Mouse (Mus musculus): ENCODE data around the gene Akr1b8. TPM values are rescaled to one million over a fixed set of nuclear protein-coding genes. Genes with fewer than 3 reads are reported as not detected.
A peak's percentile ranks its signal among the peaks of the same experiment; 100 is the strongest.
"Not testable (repeated sequence)": the region's sequence is repeated elsewhere in the genome, so short reads cannot be mapped to it uniquely, and the experiment has no call there.

The Akr1b8 gene
- polyA plus RNA-seq, 1 experiment from 2014 or later, result 4.3 TPM

- Histone ChIP-seq H3K27ac (replicated peaks) (peak within 1 kb of the TSS; percentile 28), H3K4me2 (peak within 1 kb of the TSS; percentile 61), H3K9ac (0 out of 2 replicates have a peak within 1 kb of the TSS, but pooled peaks have one; percentile 23), H3K4me3 (peak within 1 kb of the TSS; percentile 39), H3K9me3 (no peaks in the 10 kb centered on the region), H3K27me3 (no peaks in the 10 kb centered on the region), H3K4me1 (replicated peaks) (peaks cover 15% of the 10 kb centered on the region), H3K36me3 (no peaks in the 10 kb centered on the region)
- peak; percentile 87 for ATAC-seq (ENCODE audit: low FRiP score, low read depth)
- 2% methylated on average over 17 of the region's 17 CpGs for WGBS
Measured at GRCm38 (mm10) chr6:34384110-34384661, 30.3 kb downstream of the Akr1b8 start, which contains the start of gene Akr1b10. TSS of gene Akr1b10 (plus strand) at chr6:34384218.

GRCm38 (mm10) chr6:34384701-34385370, 30.9 kb downstream of the Akr1b8 start:
- 5% methylated on average over 13 of the region's 13 CpGs for WGBS
- H3K9me3 ChIP-seq, result no peaks in the 10 kb centered on the region
- ATAC-seq (ENCODE audit: low FRiP score, low read depth), result peak; percentile 61; the same call in 1 of the 2 replicates
- H3K4me2 ChIP-seq, result peak overlapping the region; percentile 61
- peaks cover 15% of the 10 kb centered on the region for H3K4me1 ChIP-seq (replicated peaks)
- H3K36me3 ChIP-seq, result no peaks in the 10 kb centered on the region
- 0 out of 2 replicates have a peak overlapping the region, but pooled peaks have one; percentile 23 for H3K9ac ChIP-seq
- H3K4me3 ChIP-seq, result peak overlapping the region; percentile 39
- peak overlapping the region; percentile 28 for H3K27ac ChIP-seq (replicated peaks)
- no peaks in the 10 kb centered on the region for H3K27me3 ChIP-seq

- no peaks in the 10 kb centered on the region for H3K9me3 ChIP-seq
- no peak for ATAC-seq (ENCODE audit: low FRiP score, low read depth)
- WGBS, result 91% methylated on average over 4 of the region's 4 CpGs
Measured at GRCm38 (mm10) chr6:34388420-34389156, 34.7 kb downstream of the Akr1b8 start.

GRCm38 (mm10) chr6:34395897-34396296, 42.0 kb downstream of the Akr1b8 start:
- H3K27ac ChIP-seq (replicated peaks), result no peak overlapping the region
- no peaks in the 10 kb centered on the region for H3K9me3 ChIP-seq
- H3K36me3 ChIP-seq, result peaks cover 1% of the 10 kb centered on the region
- H3K9ac ChIP-seq, result no peak overlapping the region
- no peaks in the 10 kb centered on the region for H3K4me1 ChIP-seq (replicated peaks)
- H3K4me2 ChIP-seq, result no peak overlapping the region
- 85% methylated on average over 5 of the region's 5 CpGs for WGBS
- H3K4me3 ChIP-seq, result no peak overlapping the region
- H3K27me3 ChIP-seq, result no peaks in the 10 kb centered on the region
- no peak for ATAC-seq (ENCODE audit: low FRiP score, low read depth)

More at GRCm38 (mm10) chr6:34388420-34389156, 34.7 kb downstream of the Akr1b8 start:
- H3K36me3 ChIP-seq, result peaks cover 9% of the 10 kb centered on the region
- H3K4me3 ChIP-seq, result no peak overlapping the region
- H3K4me2 ChIP-seq, result no peak overlapping the region
- no peaks in the 10 kb centered on the region for H3K27me3 ChIP-seq
- no peak overlapping the region for H3K27ac ChIP-seq (replicated peaks)
- H3K9ac ChIP-seq, result no peak overlapping the region
- H3K4me1 ChIP-seq (replicated peaks), result peaks cover 15% of the 10 kb centered on the region

GRCm38 (mm10) chr6:34398431-34398830, 44.5 kb downstream of the Akr1b8 start:
- no peaks in the 10 kb centered on the region for H3K4me1 ChIP-seq (replicated peaks)
- H3K36me3 ChIP-seq, result no peaks in the 10 kb centered on the region
- no peaks in the 10 kb centered on the region for H3K9me3 ChIP-seq
- WGBS, result 90% methylated on average over 6 of the region's 6 CpGs
- H3K27me3 ChIP-seq, result no peaks in the 10 kb centered on the region
- no peak overlapping the region for H3K27ac ChIP-seq (replicated peaks)
- H3K9ac ChIP-seq, result no peak overlapping the region
- no peak overlapping the region for H3K4me2 ChIP-seq
- ATAC-seq (ENCODE audit: low FRiP score, low read depth), result no peak
- H3K4me3 ChIP-seq, result no peak overlapping the region

GRCm38 (mm10) chr6:34399606-34400220, 45.8 kb downstream of the Akr1b8 start:
- WGBS, result 82% methylated on average over 13 of the region's 13 CpGs
- Histone ChIP-seq H3K4me3 (no peak overlapping the region), H3K9me3 (no peaks in the 10 kb centered on the region), H3K27me3 (no peaks in the 10 kb centered on the region), H3K27ac (replicated peaks) (no peak overlapping the region), H3K36me3 (no peaks in the 10 kb centered on the region), H3K9ac (no peak overlapping the region), H3K4me1 (replicated peaks) (no peaks in the 10 kb centered on the region), H3K4me2 (no peak overlapping the region)
- no peak for ATAC-seq (ENCODE audit: low FRiP score, low read depth)

- 91% methylated on average over 2 of the region's 2 CpGs for WGBS
- ATAC-seq (ENCODE audit: low FRiP score, low read depth), result no peak
- H3K9me3 ChIP-seq, result no peaks in the 10 kb centered on the region
Measured at GRCm38 (mm10) chr6:34400696-34401095, 46.8 kb downstream of the Akr1b8 start.

GRCm38 (mm10) chr6:34406746-34407145, 52.8 kb downstream of the Akr1b8 start:
- ATAC-seq (ENCODE audit: low FRiP score, low read depth), result no peak
- Histone ChIP-seq H3K27me3 (no peaks in the 10 kb centered on the region), H3K27ac (replicated peaks) (no peak overlapping the region), H3K36me3 (no peaks in the 10 kb centered on the region), H3K4me2 (no peak overlapping the region), H3K4me1 (replicated peaks) (no peaks in the 10 kb centered on the region), H3K9ac (no peak overlapping the region), H3K9me3 (no peaks in the 10 kb centered on the region), H3K4me3 (no peak overlapping the region)
- WGBS, result 96% methylated on average over 4 of the region's 4 CpGs

More at GRCm38 (mm10) chr6:34400696-34401095, 46.8 kb downstream of the Akr1b8 start:
- Histone ChIP-seq H3K27ac (replicated peaks) (no peak overlapping the region), H3K36me3 (no peaks in the 10 kb centered on the region), H3K4me3 (no peak overlapping the region), H3K4me2 (no peak overlapping the region), H3K4me1 (replicated peaks) (no peaks in the 10 kb centered on the region), H3K9ac (no peak overlapping the region), H3K27me3 (no peaks in the 10 kb centered on the region)

GRCm38 (mm10) chr6:34407403-34407802, 53.5 kb downstream of the Akr1b8 start:
- Histone ChIP-seq H3K27ac (replicated peaks) (no peak overlapping the region), H3K9me3 (no peaks in the 10 kb centered on the region), H3K9ac (no peak overlapping the region), H3K4me3 (no peak overlapping the region), H3K27me3 (no peaks in the 10 kb centered on the region), H3K4me2 (no peak overlapping the region), H3K4me1 (replicated peaks) (no peaks in the 10 kb centered on the region), H3K36me3 (no peaks in the 10 kb centered on the region)
- ATAC-seq (ENCODE audit: low FRiP score, low read depth), result no peak
- 77% methylated on average over 10 of the region's 10 CpGs for WGBS

GRCm38 (mm10) chr6:34412023-34412422, 58.1 kb downstream of the Akr1b8 start, which contains the start of gene Akr1b7:
TSS of gene Akr1b7 (plus strand) at chr6:34412334.
- no peaks in the 10 kb centered on the region for H3K36me3 ChIP-seq
- H3K4me3 ChIP-seq, result no peak within 1 kb of the TSS
- H3K4me2 ChIP-seq, result no peak within 1 kb of the TSS
- no peak for ATAC-seq (ENCODE audit: low FRiP score, low read depth)
- H3K27ac ChIP-seq (replicated peaks), result no peak within 1 kb of the TSS
- H3K9ac ChIP-seq, result no peak within 1 kb of the TSS
- no peaks in the 10 kb centered on the region for H3K9me3 ChIP-seq
- WGBS, result 72% methylated on average over 6 of the region's 6 CpGs
- H3K27me3 ChIP-seq, result no peaks in the 10 kb centered on the region
- no peaks in the 10 kb centered on the region for H3K4me1 ChIP-seq (replicated peaks)

- Histone ChIP-seq H3K4me1 (replicated peaks) (no peaks in the 10 kb centered on the region), H3K27ac (replicated peaks) (no peak overlapping the region), H3K4me2 (no peak overlapping the region), H3K27me3 (no peaks in the 10 kb centered on the region), H3K36me3 (no peaks in the 10 kb centered on the region), H3K9me3 (no peaks in the 10 kb centered on the region), H3K9ac (no peak overlapping the region), H3K4me3 (no peak overlapping the region)
- 83% methylated on average over 1 of the region's 1 CpGs for WGBS
- no peak for ATAC-seq (ENCODE audit: low FRiP score, low read depth)
Measured at GRCm38 (mm10) chr6:34412688-34413087, 58.8 kb downstream of the Akr1b8 start.

- H3K27ac ChIP-seq (replicated peaks); H3K36me3 ChIP-seq; H3K4me3 ChIP-seq; H3K9me3 ChIP-seq; H3K27me3 ChIP-seq; ATAC-seq (ENCODE audit: low FRiP score, low read depth); H3K4me2 ChIP-seq; H3K9ac ChIP-seq; H3K4me1 ChIP-seq (replicated peaks): not testable (repeated sequence)
- WGBS, result 55% methylated on average over 1 of the region's 1 CpGs
Measured at GRCm38 (mm10) chr6:34413386-34413785, 59.5 kb downstream of the Akr1b8 start.

Measured in hindbrain, embryonic 15.5 days (tissue).